ENCODE assay signal across 16 mouse cellular contexts in genomic region chr5:5495042-5495441, GRCm38 (mm10). TPM values are rescaled to one million over a fixed set of nuclear protein-coding genes. Genes with fewer than 3 reads are reported as not detected.
DNase-seq lines count a peak whose midpoint lies in the region; ATAC-seq and TF ChIP-seq lines count a peak whose summit lies in the region.
"Had no signal": no experiment of that assay in that cellular context is flagged by ENCODE, and none has a peak within 500 bp of the region (broad histone marks: within the 10 kb centered on the region; RNA-seq: fewer than 3 reads in every experiment).

No protein-coding gene starts in this region.

- H3K27ac ChIP-seq in hindbrain, embryonic 13.5 days: no peak overlapping the region
- no peak overlapping the region for H3K27ac ChIP-seq in hindbrain, embryonic 16.5 days (ENCODE audit: low read depth, low read length)
- H3K27ac ChIP-seq in neural tube, embryonic 11.5 days (ENCODE audit: low read depth, low read length): no peak overlapping the region
- H3K27ac ChIP-seq in midbrain, embryonic 16.5 days (ENCODE audit: low read length): no peak overlapping the region
- H3K27ac ChIP-seq in kidney, adult 2 months (ENCODE audit: insufficient read depth, low read depth, low read length): no peak overlapping the region
- H3K27ac ChIP-seq: embryonic facial prominence, embryonic 15.5 days; kidney, embryonic 15.5 days; liver, embryonic 13.5 days had no signal

- no peak for DNase-seq in neural tube, embryonic 11.5 days (ENCODE audit: low spot score)
- DNase-seq in neural tube, embryonic 10.5 days (ENCODE audit: extremely low spot score, low spot score): no peak
- DNase-seq in kidney, adult 2 months: no peak
- no peak for DNase-seq in c-Kit-positive CD71-positive TER-119-positive erythroid progenitor cells, embryonic 14.5 days (ENCODE audit: low spot score)
- DNase-seq in spleen, postnatal 4 days (ENCODE audit: low spot score in 2 of 2): no peak
- DNase-seq: cerebellum, adult 11-12 months; gastrocnemius, postnatal 25 days; layer of hippocampus, adult 9-11 months; liver, embryonic 13.5 days had no signal

- no peak for TF ChIP-seq CTCF in kidney, adult 2 months (conservative IDR thresholded peaks at IDR 0.05; ENCODE audit: insufficient read depth, insufficient read length, low read depth, low read length)

- H3K4me3 ChIP-seq in hindbrain, embryonic 13.5 days: no peak overlapping the region
- no peak overlapping the region for H3K4me3 ChIP-seq in hindbrain, embryonic 16.5 days (ENCODE audit: low read length)
- no peak overlapping the region for H3K4me3 ChIP-seq in neural tube, embryonic 11.5 days (ENCODE audit: low read depth, low read length)
- H3K4me3 ChIP-seq in midbrain, embryonic 16.5 days (ENCODE audit: low read depth, low read length): no peak overlapping the region
- H3K4me3 ChIP-seq in kidney, adult 2 months (ENCODE audit: insufficient read depth, low read depth, low read length): no peak overlapping the region
- H3K4me3 ChIP-seq: embryonic facial prominence, embryonic 15.5 days; kidney, embryonic 15.5 days; liver, embryonic 13.5 days had no signal

- no peak for TF ChIP-seq POLR2A in kidney, adult 2 months (IDR thresholded peaks at IDR 0.05; ENCODE audit: low read depth, low read length)

- H3K27me3 ChIP-seq in hindbrain, embryonic 13.5 days: 0 out of 2 replicates have a peak, but pooled peaks cover 9% of the 10 kb centered on the region
- H3K27me3 ChIP-seq in hindbrain, embryonic 16.5 days (replicated peaks; ENCODE audit: control insufficient read depth, insufficient read depth, low read length): no peaks in the 10 kb centered on the region
- H3K27me3 ChIP-seq in neural tube, embryonic 11.5 days (ENCODE audit: control insufficient read depth, insufficient read depth, low read length): no peaks in the 10 kb centered on the region
- no peaks in the 10 kb centered on the region for H3K27me3 ChIP-seq in midbrain, embryonic 16.5 days (ENCODE audit: control insufficient read depth, insufficient read depth, low read depth, low read length)
- no peaks in the 10 kb centered on the region for H3K27me3 ChIP-seq in kidney, adult 2 months (replicated peaks; ENCODE audit: control insufficient read depth, insufficient read depth, low read length)
- H3K27me3 ChIP-seq: embryonic facial prominence, embryonic 15.5 days; liver, embryonic 13.5 days had no signal

- no peaks in the 10 kb centered on the region for H3K36me3 ChIP-seq in hindbrain, embryonic 13.5 days
- no peaks in the 10 kb centered on the region for H3K36me3 ChIP-seq in hindbrain, embryonic 16.5 days (ENCODE audit: control insufficient read depth, insufficient read depth, low read length)
- no peaks in the 10 kb centered on the region for H3K36me3 ChIP-seq in neural tube, embryonic 11.5 days (ENCODE audit: control insufficient read depth, insufficient read depth, low read length)
- no peaks in the 10 kb centered on the region for H3K36me3 ChIP-seq in midbrain, embryonic 16.5 days (ENCODE audit: control insufficient read depth, insufficient read depth, low read length)
- H3K36me3 ChIP-seq in kidney, adult 2 months (ENCODE audit: control insufficient read depth, insufficient read depth, low read length): no peaks in the 10 kb centered on the region
- H3K36me3 ChIP-seq: embryonic facial prominence, embryonic 15.5 days; kidney, embryonic 15.5 days; liver, embryonic 13.5 days had no signal

- ATAC-seq in hindbrain, embryonic 13.5 days (ENCODE audit: low FRiP score): peak; percentile 53; the same call in 1 of the 2 replicates
- ATAC-seq in hindbrain, embryonic 16.5 days: no peak
- 0 out of 2 replicates have a peak, but pooled peaks have one; percentile 32 for ATAC-seq in neural tube, embryonic 11.5 days (ENCODE audit: insufficient read depth, low FRiP score, low TSS enrichment)
- ATAC-seq in midbrain, embryonic 16.5 days: peak; percentile 58; the same call in 1 of the 2 replicates

- no peaks in the 10 kb centered on the region for H3K9me3 ChIP-seq in hindbrain, embryonic 13.5 days
- no peaks in the 10 kb centered on the region for H3K9me3 ChIP-seq in hindbrain, embryonic 16.5 days (ENCODE audit: control insufficient read depth, low read length)
- H3K9me3 ChIP-seq in neural tube, embryonic 11.5 days (ENCODE audit: control insufficient read depth, low read length): no peaks in the 10 kb centered on the region
- H3K9me3 ChIP-seq in midbrain, embryonic 16.5 days (replicated peaks; ENCODE audit: control insufficient read depth, low read length, poor library complexity, severe bottlenecking): no peaks in the 10 kb centered on the region
- H3K9me3 ChIP-seq: embryonic facial prominence, embryonic 15.5 days; kidney, embryonic 15.5 days; liver, embryonic 13.5 days had no signal

- peaks cover 3% of the 10 kb centered on the region; the same call in 1 of the 2 replicates for H3K4me1 ChIP-seq in hindbrain, embryonic 13.5 days (replicated peaks)
- peaks cover 4% of the 10 kb centered on the region; the same call in 1 of the 2 replicates for H3K4me1 ChIP-seq in hindbrain, embryonic 16.5 days (ENCODE audit: control insufficient read depth, insufficient read depth, low read depth, low read length)
- no peaks in the 10 kb centered on the region for H3K4me1 ChIP-seq in neural tube, embryonic 11.5 days (ENCODE audit: control insufficient read depth, insufficient read depth, low read length)
- no peaks in the 10 kb centered on the region for H3K4me1 ChIP-seq in midbrain, embryonic 16.5 days (ENCODE audit: control insufficient read depth, insufficient read depth, low read length)
- no peaks in the 10 kb centered on the region for H3K4me1 ChIP-seq in kidney, adult 2 months (ENCODE audit: control insufficient read depth, insufficient read depth, low read length)
- H3K4me1 ChIP-seq: embryonic facial prominence, embryonic 15.5 days; kidney, embryonic 15.5 days; liver, embryonic 13.5 days had no signal

- H3K4me2 ChIP-seq in hindbrain, embryonic 13.5 days: no peak overlapping the region
- H3K4me2 ChIP-seq in hindbrain, embryonic 16.5 days (ENCODE audit: low read length): no peak overlapping the region
- no peak overlapping the region for H3K4me2 ChIP-seq in neural tube, embryonic 11.5 days (ENCODE audit: low read depth)
- H3K4me2 ChIP-seq in midbrain, embryonic 16.5 days (ENCODE audit: low read length): no peak overlapping the region
- H3K4me2 ChIP-seq: embryonic facial prominence, embryonic 15.5 days; heart, embryonic 11.5 days; kidney, embryonic 15.5 days; liver, embryonic 13.5 days had no signal

- 90% methylated on average over 4 of the region's 4 CpGs for WGBS in hindbrain, embryonic 13.5 days
- 91% methylated on average over 4 of the region's 4 CpGs for WGBS in hindbrain, embryonic 16.5 days
- WGBS in neural tube, embryonic 11.5 days: 87% methylated on average over 4 of the region's 4 CpGs
- 89% methylated on average over 4 of the region's 4 CpGs for WGBS in midbrain, embryonic 16.5 days
- 83% methylated on average over 4 of the region's 4 CpGs for WGBS in kidney, adult 2 months

- no peak overlapping the region for H3K9ac ChIP-seq in hindbrain, embryonic 13.5 days
- no peak overlapping the region for H3K9ac ChIP-seq in hindbrain, embryonic 16.5 days (ENCODE audit: low read depth, low read length)
- no peak overlapping the region for H3K9ac ChIP-seq in neural tube, embryonic 11.5 days (ENCODE audit: low read length)
- no peak overlapping the region for H3K9ac ChIP-seq in midbrain, embryonic 16.5 days (ENCODE audit: low read depth, low read length)
- H3K9ac ChIP-seq: embryonic facial prominence, embryonic 15.5 days; kidney, embryonic 15.5 days; liver, embryonic 13.5 days had no signal

RNA-seq across cellular contexts. Expression of gene 1700015F17Rik, which starts 16.1 kb away (rescaled TPM):
- polyA plus RNA-seq in hindbrain, embryonic 13.5 days (2015; fragmentation: Nextera tagmentation; extraction: Ambion mirVana): not detected in 2 replicates
- polyA plus RNA-seq in hindbrain, embryonic 16.5 days (2015; fragmentation: Nextera tagmentation; extraction: Ambion mirVana): not detected in 2 replicates
- not detected in 2 replicates for polyA plus RNA-seq in neural tube, embryonic 11.5 days (2014; fragmentation: Nextera tagmentation; extraction: Ambion mirVana)
- polyA plus RNA-seq in midbrain, embryonic 16.5 days (2015; fragmentation: Nextera tagmentation; extraction: Ambion mirVana): not detected in 2 replicates
- not detected in 2 replicates for polyA plus RNA-seq in kidney, adult 2 months (2012; rRNA removed)
- polyA plus RNA-seq: embryonic facial prominence, embryonic 15.5 days; heart, embryonic 11.5 days; kidney, embryonic 15.5 days; liver, embryonic 13.5 days; thymus, postnatal 0 days had no signal

RNA-seq across cellular contexts. Expression of gene Cldn12, which starts 19.7 kb away (rescaled TPM):
- polyA plus RNA-seq in hindbrain, embryonic 13.5 days (2015; fragmentation: Nextera tagmentation; extraction: Ambion mirVana): 18.9 and 20.6 TPM in 2 replicates
- polyA plus RNA-seq in hindbrain, embryonic 16.5 days (2015; fragmentation: Nextera tagmentation; extraction: Ambion mirVana): 16.4 and 19.6 TPM in 2 replicates
- polyA plus RNA-seq in neural tube, embryonic 11.5 days (2014; fragmentation: Nextera tagmentation; extraction: Ambion mirVana): 38.1 and 40.0 TPM in 2 replicates
- polyA plus RNA-seq in midbrain, embryonic 16.5 days (2015; fragmentation: Nextera tagmentation; extraction: Ambion mirVana): 16.8 and 19.4 TPM in 2 replicates
- 63.4 and 72.4 TPM in 2 replicates for polyA plus RNA-seq in kidney, adult 2 months (2012; rRNA removed)
